8 mouse cellular contexts compared by ENCODE assay signal in genomic region chr6:99013119-99013865, GRCm38 (mm10).
A peak's percentile ranks its signal among the peaks of the same experiment; 100 is the strongest.
DNase-seq lines count a peak whose midpoint lies in the region; ATAC-seq and TF ChIP-seq lines count a peak whose summit lies in the region.
"Had no signal": no experiment of that assay in that cellular context is flagged by ENCODE, and none has a peak within 500 bp of the region (broad histone marks: within the 10 kb centered on the region; RNA-seq: fewer than 3 reads in every experiment).

No protein-coding gene starts in this region.

- peaks cover 31% of the 10 kb centered on the region for H3K36me3 ChIP-seq in lung, embryonic 14.5 days (ENCODE audit: insufficient read depth)
- peaks cover 47% of the 10 kb centered on the region for H3K36me3 ChIP-seq in stomach, embryonic 14.5 days (ENCODE audit: control insufficient read depth, insufficient read depth, low read length)
- peaks cover 15% of the 10 kb centered on the region for H3K36me3 ChIP-seq in intestine, embryonic 15.5 days

- 17% methylated on average over 14 of the region's 14 CpGs for WGBS in lung, embryonic 14.5 days
- WGBS in stomach, embryonic 14.5 days = 28% methylated on average over 14 of the region's 14 CpGs
- WGBS in intestine, embryonic 15.5 days = 32% methylated on average over 14 of the region's 14 CpGs

- peak overlapping the region; percentile 70; the same call in 1 of the 2 replicates for H3K27ac ChIP-seq in lung, embryonic 14.5 days (ENCODE audit: low read depth)
- H3K27ac ChIP-seq in stomach, embryonic 14.5 days (ENCODE audit: low read length) = peak overlapping the region; percentile 27; the same call in 1 of the 2 replicates
- H3K27ac ChIP-seq in intestine, embryonic 15.5 days = no peak overlapping the region
- H3K27ac ChIP-seq: hindbrain, embryonic 15.5 days had no signal

- ATAC-seq in lung, embryonic 14.5 days (ENCODE audit: insufficient read depth) = 0 out of 2 replicates have a peak, but pooled peaks have one; percentile 51
- peak; percentile 84 for ATAC-seq in inflammation-experienced regulatory T-cells, adult 6 months
- ATAC-seq in stomach, embryonic 14.5 days (ENCODE audit: insufficient number of reproducible peaks, insufficient read depth, low FRiP score, low read depth) = no peak
- no peak for ATAC-seq in intestine, embryonic 15.5 days

- no peaks in the 10 kb centered on the region for H3K27me3 ChIP-seq in lung, embryonic 14.5 days (ENCODE audit: insufficient read depth, low read length)
- H3K27me3 ChIP-seq in stomach, embryonic 14.5 days (ENCODE audit: control insufficient read depth, insufficient read depth, low read length) = no peaks in the 10 kb centered on the region
- H3K27me3 ChIP-seq in intestine, embryonic 15.5 days (replicated peaks) = no peaks in the 10 kb centered on the region

- H3K9ac ChIP-seq in lung, embryonic 14.5 days = no peak overlapping the region
- H3K9ac ChIP-seq in stomach, embryonic 14.5 days (replicated peaks; ENCODE audit: low read depth, low read length) = no peak overlapping the region
- H3K9ac ChIP-seq in intestine, embryonic 15.5 days = no peak overlapping the region
- H3K9ac ChIP-seq: hindbrain, embryonic 15.5 days had no signal

- no peaks in the 10 kb centered on the region; the same call in 1 of the 2 replicates for H3K9me3 ChIP-seq in lung, embryonic 14.5 days (ENCODE audit: low read depth, low read length)
- 0 out of 2 replicates have a peak, but pooled peaks cover 3% of the 10 kb centered on the region for H3K9me3 ChIP-seq in stomach, embryonic 14.5 days (ENCODE audit: control insufficient read depth, low read depth, low read length)
- H3K9me3 ChIP-seq in intestine, embryonic 15.5 days = no peaks in the 10 kb centered on the region
- H3K9me3 ChIP-seq: hindbrain, embryonic 15.5 days had no signal

- DNase-seq in lung, embryonic 14.5 days = peak; percentile 74
- DNase-seq in lung, postnatal 25 days (ENCODE audit: low spot score) = no peak
- peak; percentile 49 for DNase-seq in embryo, embryonic 9.5 days (ENCODE audit: extremely low spot score)
- DNase-seq in adrenal gland, postnatal 36 days = no peak

- peaks cover 20% of the 10 kb centered on the region; the same call in 1 of the 2 replicates for H3K4me1 ChIP-seq in lung, embryonic 14.5 days (ENCODE audit: insufficient read depth)
- peaks cover 27% of the 10 kb centered on the region for H3K4me1 ChIP-seq in stomach, embryonic 14.5 days (ENCODE audit: control insufficient read depth, insufficient read depth, low read length)
- H3K4me1 ChIP-seq in intestine, embryonic 15.5 days (replicated peaks) = peaks cover 14% of the 10 kb centered on the region

- no peak overlapping the region for H3K4me3 ChIP-seq in lung, embryonic 14.5 days (ENCODE audit: low read depth, low read length)
- no peak overlapping the region for H3K4me3 ChIP-seq in stomach, embryonic 14.5 days (ENCODE audit: low read depth, low read length)
- no peak overlapping the region for H3K4me3 ChIP-seq in intestine, embryonic 15.5 days (replicated peaks)
- H3K4me3 ChIP-seq: hindbrain, embryonic 15.5 days had no signal

- H3K4me2 ChIP-seq in lung, embryonic 14.5 days = 0 out of 2 replicates have a peak overlapping the region, but pooled peaks have one; percentile 10
- no peak overlapping the region for H3K4me2 ChIP-seq in stomach, embryonic 14.5 days (replicated peaks; ENCODE audit: low read depth, low read length)
- H3K4me2 ChIP-seq in intestine, embryonic 15.5 days (replicated peaks) = no peak overlapping the region

- no peak for TF ChIP-seq CTCF in lung, embryonic 14.5 days (IDR thresholded peaks at IDR 0.05; ENCODE audit: low read depth)

Comparison
In these comparisons a context has a peak if more than half of its experiments do, and no peak if none do; other contexts are left out.
1. DNase-seq: peak in lung, embryonic 14.5 days (single experiment) and embryo, embryonic 9.5 days (single experiment); none in lung, postnatal 25 days (single experiment) and adrenal gland, postnatal 36 days (0 of 2).
2. ATAC-seq: peak in lung, embryonic 14.5 days (single experiment) and inflammation-experienced regulatory T-cells, adult 6 months (single experiment); none in stomach, embryonic 14.5 days (single experiment) and intestine, embryonic 15.5 days (single experiment).